Mouse (Mus musculus): ENCODE data around the gene Olah. TPM values are rescaled to one million over a fixed set of nuclear protein-coding genes. Genes with fewer than 3 reads are reported as not detected.
A peak's percentile ranks its signal among the peaks of the same experiment; 100 is the strongest.
"Not testable (repeated sequence)": the region's sequence is repeated elsewhere in the genome, so short reads cannot be mapped to it uniquely, and the experiment has no call there.

Gene Olah
- not detected in 2 replicates for polyA plus RNA-seq (2014; fragmentation: Nextera tagmentation; extraction: Ambion mirVana)

- ATAC-seq (ENCODE audit: low FRiP score); H3K36me3 ChIP-seq (replicated peaks; ENCODE audit: control insufficient read depth, insufficient read depth); H3K27ac ChIP-seq; H3K4me2 ChIP-seq (replicated peaks); H3K27me3 ChIP-seq (ENCODE audit: control insufficient read depth, insufficient read depth, low read length); DNase-seq (ENCODE audit: low spot score); H3K9ac ChIP-seq; H3K9me3 ChIP-seq (ENCODE audit: control insufficient read depth, low read length); H3K4me1 ChIP-seq (replicated peaks; ENCODE audit: control insufficient read depth, insufficient read depth, low read length); H3K4me3 ChIP-seq (replicated peaks; ENCODE audit: low read length): not testable (repeated sequence)
- WGBS, result 72% methylated on average over 10 of the region's 10 CpGs
Measured at GRCm38 (mm10) chr2:3397110-3397509, at the start of gene Olah. TSS of gene Olah (minus strand) at chr2:3397210.

- WGBS, result 78% methylated on average over 4 of the region's 4 CpGs
- no peak for ATAC-seq (ENCODE audit: low FRiP score)
Measured at GRCm38 (mm10) chr2:3445984-3446383, 49.0 kb upstream of the Olah start.

GRCm38 (mm10) chr2:3444206-3444605 is 47.2 kb upstream of the Olah start:
- 76% methylated on average over 7 of the region's 7 CpGs for WGBS
- Histone ChIP-seq H3K27me3 (ENCODE audit: control insufficient read depth, insufficient read depth, low read length) (no peaks in the 10 kb centered on the region), H3K4me2 (replicated peaks) (no peak overlapping the region), H3K9me3 (ENCODE audit: control insufficient read depth, low read length) (no peaks in the 10 kb centered on the region), H3K36me3 (replicated peaks; ENCODE audit: control insufficient read depth, insufficient read depth) (peaks cover 58% of the 10 kb centered on the region), H3K9ac (no peak overlapping the region), H3K4me3 (replicated peaks; ENCODE audit: low read length) (no peak overlapping the region), H3K4me1 (replicated peaks; ENCODE audit: control insufficient read depth, insufficient read depth, low read length) (no peaks in the 10 kb centered on the region), H3K27ac (no peak overlapping the region)
- no peak for ATAC-seq (ENCODE audit: low FRiP score)
- DNase-seq (ENCODE audit: low spot score), result no peak

More at GRCm38 (mm10) chr2:3445984-3446383, 49.0 kb upstream of the Olah start:
- no peak overlapping the region for H3K27ac ChIP-seq
- no peaks in the 10 kb centered on the region for H3K9me3 ChIP-seq (ENCODE audit: control insufficient read depth, low read length)
- H3K4me1 ChIP-seq (replicated peaks; ENCODE audit: control insufficient read depth, insufficient read depth, low read length), result no peaks in the 10 kb centered on the region
- no peaks in the 10 kb centered on the region for H3K27me3 ChIP-seq (ENCODE audit: control insufficient read depth, insufficient read depth, low read length)
- no peak overlapping the region for H3K9ac ChIP-seq
- no peak overlapping the region for H3K4me2 ChIP-seq (replicated peaks)
- H3K4me3 ChIP-seq (replicated peaks; ENCODE audit: low read length), result no peak overlapping the region
- DNase-seq (ENCODE audit: low spot score), result no peak
- peaks cover 59% of the 10 kb centered on the region for H3K36me3 ChIP-seq (replicated peaks; ENCODE audit: control insufficient read depth, insufficient read depth)

GRCm38 (mm10) chr2:3437956-3438355 is 40.9 kb upstream of the Olah start:
- H3K9me3 ChIP-seq (ENCODE audit: control insufficient read depth, low read length), result no peaks in the 10 kb centered on the region
- no peaks in the 10 kb centered on the region for H3K4me1 ChIP-seq (replicated peaks; ENCODE audit: control insufficient read depth, insufficient read depth, low read length)
- DNase-seq (ENCODE audit: low spot score) (no peak), ATAC-seq (ENCODE audit: low FRiP score) (no peak)
- WGBS, result 37% methylated on average over 7 of the region's 7 CpGs
- H3K4me3 ChIP-seq (replicated peaks; ENCODE audit: low read length), result no peak overlapping the region
- no peak overlapping the region for H3K27ac ChIP-seq
- H3K4me2 ChIP-seq (replicated peaks), result no peak overlapping the region
- H3K9ac ChIP-seq, result no peak overlapping the region
- no peaks in the 10 kb centered on the region for H3K27me3 ChIP-seq (ENCODE audit: control insufficient read depth, insufficient read depth, low read length)
- peaks cover 43% of the 10 kb centered on the region for H3K36me3 ChIP-seq (replicated peaks; ENCODE audit: control insufficient read depth, insufficient read depth)

- no peak for ATAC-seq (ENCODE audit: low FRiP score)
- DNase-seq (ENCODE audit: low spot score), result no peak
- peaks cover 36% of the 10 kb centered on the region for H3K36me3 ChIP-seq (replicated peaks; ENCODE audit: control insufficient read depth, insufficient read depth)
- no peaks in the 10 kb centered on the region for H3K4me1 ChIP-seq (replicated peaks; ENCODE audit: control insufficient read depth, insufficient read depth, low read length)
- H3K27me3 ChIP-seq (ENCODE audit: control insufficient read depth, insufficient read depth, low read length), result no peaks in the 10 kb centered on the region
- H3K27ac ChIP-seq, result no peak overlapping the region
- 78% methylated on average over 6 of the region's 6 CpGs for WGBS
- no peak overlapping the region for H3K9ac ChIP-seq
- no peak overlapping the region for H3K4me2 ChIP-seq (replicated peaks)
- H3K9me3 ChIP-seq (ENCODE audit: control insufficient read depth, low read length), result no peaks in the 10 kb centered on the region
- no peak overlapping the region for H3K4me3 ChIP-seq (replicated peaks; ENCODE audit: low read length)
Measured at GRCm38 (mm10) chr2:3435369-3436061, 38.5 kb upstream of the Olah start.

GRCm38 (mm10) chr2:3430956-3431355 is 33.9 kb upstream of the Olah start:
- DNase-seq (ENCODE audit: low spot score) (no peak), ATAC-seq (ENCODE audit: low FRiP score) (no peak)
- no peaks in the 10 kb centered on the region for H3K27me3 ChIP-seq (ENCODE audit: control insufficient read depth, insufficient read depth, low read length)
- 93% methylated on average over 9 of the region's 9 CpGs for WGBS
- no peak overlapping the region for H3K4me2 ChIP-seq (replicated peaks)
- no peaks in the 10 kb centered on the region for H3K4me1 ChIP-seq (replicated peaks; ENCODE audit: control insufficient read depth, insufficient read depth, low read length)
- no peak overlapping the region for H3K27ac ChIP-seq
- no peak overlapping the region for H3K9ac ChIP-seq
- H3K36me3 ChIP-seq (replicated peaks; ENCODE audit: control insufficient read depth, insufficient read depth), result peaks cover 25% of the 10 kb centered on the region
- H3K4me3 ChIP-seq (replicated peaks; ENCODE audit: low read length), result no peak overlapping the region
- no peaks in the 10 kb centered on the region for H3K9me3 ChIP-seq (ENCODE audit: control insufficient read depth, low read length)

- H3K36me3 ChIP-seq (replicated peaks; ENCODE audit: control insufficient read depth, insufficient read depth), result peaks cover 8% of the 10 kb centered on the region; the same call in 1 of the 2 replicates
- no peaks in the 10 kb centered on the region for H3K9me3 ChIP-seq (ENCODE audit: control insufficient read depth, low read length)
- DNase-seq (ENCODE audit: low spot score), result no peak
- H3K4me3 ChIP-seq (replicated peaks; ENCODE audit: low read length), result peak overlapping the region; percentile 71
- 13% methylated on average over 10 of the region's 10 CpGs for WGBS
- no peak overlapping the region for H3K27ac ChIP-seq
- ATAC-seq (ENCODE audit: low FRiP score), result no peak
- H3K9ac ChIP-seq, result peak overlapping the region; percentile 57
- peaks cover 12% of the 10 kb centered on the region for H3K4me1 ChIP-seq (replicated peaks; ENCODE audit: control insufficient read depth, insufficient read depth, low read length)
- peak overlapping the region; percentile 80 for H3K4me2 ChIP-seq (replicated peaks)
- no peaks in the 10 kb centered on the region for H3K27me3 ChIP-seq (ENCODE audit: control insufficient read depth, insufficient read depth, low read length)
Measured at GRCm38 (mm10) chr2:3424579-3424910, 27.5 kb upstream of the Olah start.

GRCm38 (mm10) chr2:3423841-3424578 is 27.0 kb upstream of the Olah start, which contains the start of gene Dclre1c:
TSS of gene Dclre1c (plus strand) at chr2:3424131.
- Histone ChIP-seq H3K4me3 (replicated peaks; ENCODE audit: low read length) (peak within 1 kb of the TSS; percentile 71), H3K9ac (peak within 1 kb of the TSS; percentile 57), H3K9me3 (ENCODE audit: control insufficient read depth, low read length) (no peaks in the 10 kb centered on the region), H3K27ac (no peak within 1 kb of the TSS), H3K4me1 (replicated peaks; ENCODE audit: control insufficient read depth, insufficient read depth, low read length) (peaks cover 12% of the 10 kb centered on the region), H3K27me3 (ENCODE audit: control insufficient read depth, insufficient read depth, low read length) (no peaks in the 10 kb centered on the region), H3K36me3 (replicated peaks; ENCODE audit: control insufficient read depth, insufficient read depth) (peaks cover 8% of the 10 kb centered on the region; the same call in 1 of the 2 replicates), H3K4me2 (replicated peaks) (peak within 1 kb of the TSS; percentile 80)
- ATAC-seq (ENCODE audit: low FRiP score) (peak; percentile 98), DNase-seq (ENCODE audit: low spot score) (peak; percentile 89)
- WGBS, result 1% methylated on average over 29 of the region's 29 CpGs

- DNase-seq (ENCODE audit: low spot score) (no peak), ATAC-seq (ENCODE audit: low FRiP score) (no peak)
- no peaks in the 10 kb centered on the region for H3K27me3 ChIP-seq (ENCODE audit: control insufficient read depth, insufficient read depth, low read length)
- H3K9ac ChIP-seq, result no peak within 1 kb of the TSS
- peaks cover 12% of the 10 kb centered on the region for H3K4me1 ChIP-seq (replicated peaks; ENCODE audit: control insufficient read depth, insufficient read depth, low read length)
- H3K27ac ChIP-seq, result no peak within 1 kb of the TSS
- 74% methylated on average over 3 of the region's 3 CpGs for WGBS
- H3K4me3 ChIP-seq (replicated peaks; ENCODE audit: low read length), result no peak within 1 kb of the TSS; the same call in 1 of the 2 replicates
- peak within 1 kb of the TSS; percentile 80 for H3K4me2 ChIP-seq (replicated peaks)
- no peaks in the 10 kb centered on the region for H3K36me3 ChIP-seq (replicated peaks; ENCODE audit: control insufficient read depth, insufficient read depth)
- H3K9me3 ChIP-seq (ENCODE audit: control insufficient read depth, low read length), result no peaks in the 10 kb centered on the region
Measured at GRCm38 (mm10) chr2:3422548-3422947, 25.5 kb upstream of the Olah start, which contains the start of gene Meig1. TSS of gene Meig1 (minus strand) at chr2:3422648.
